Mouse (Mus musculus): ENCODE data around the gene Srms.

- TF ChIP-seq CTCF (conservative IDR thresholded peaks at IDR 0.05; ENCODE audit: low read length) (no peak), POU5F1 (IDR thresholded peaks at IDR 0.05; ENCODE audit: borderline replicate concordance, low read length) (no peak)
Observed at GRCm38 (mm10) chr2:181242314-181242665, 29.3 kb upstream of the Srms start.

Measured in E14TG2a.4 (cell line).